Mouse (Mus musculus) cortical plate, adult 2 months (tissue): ENCODE results near the gene Actbl2.

ENCODE experiments used
- CTCF ChIP-seq: fragments of 200-500 bp; IDR thresholded peaks from 2 replicates; pipeline ENCODE4 v1.5.1; 2011; ENCODE audit warnings: mild to moderate bottlenecking, control low read depth, low read length; ENCODE audit not compliant: insufficient read depth; ENCODE audit errors: extremely low read depth
- POLR2A ChIP-seq: fragments of 200-500 bp; IDR thresholded peaks from 2 replicates; pipeline ENCODE4 v1.6.1; 2011; ENCODE audit warnings: mild to moderate bottlenecking, low read length, control low read depth; ENCODE audit not compliant: insufficient read depth; ENCODE audit errors: extremely low read depth

- TF ChIP-seq CTCF (no peak), POLR2A (no peak)
Measured at GRCm38 (mm10) chr13:111210649-111211378, 44.0 kb upstream of the Actbl2 start.
